Mouse (Mus musculus): ENCODE results near the gene Sfn. TPM values are rescaled to one million over a fixed set of nuclear protein-coding genes. Genes with fewer than 3 reads are reported as not detected.

The Sfn gene
- polyA plus RNA-seq, 1 experiment from 2014 or later, result 7.8 TPM

- Histone ChIP-seq H3K27ac (replicated peaks) (peak overlapping the region; percentile 58), H3K4me1 (peaks cover 28% of the 10 kb centered on the region)
Observed at GRCm38 (mm10) chr4:133599571-133600073, 2.3 kb downstream of the Sfn start.

GRCm38 (mm10) chr4:133599116-133599515, 2.9 kb downstream of the Sfn start:
- peaks cover 9% of the 10 kb centered on the region for H3K36me3 ChIP-seq
- peaks cover 72% of the 10 kb centered on the region for H3K27me3 ChIP-seq (ENCODE audit: low read depth, poor library complexity, severe bottlenecking)
- DNase-seq (ENCODE audit: low spot score), result no peak
- peak overlapping the region; percentile 63 for H3K4me3 ChIP-seq
- 22% methylated on average over 7 of the region's 7 CpGs for WGBS
- H3K9me3 ChIP-seq (replicated peaks), result no peaks in the 10 kb centered on the region
- H3K4me1 ChIP-seq, result peaks cover 28% of the 10 kb centered on the region
- H3K27ac ChIP-seq (replicated peaks), result peak overlapping the region; percentile 58; the same call in 1 of the 2 replicates

More at GRCm38 (mm10) chr4:133599571-133600073, 2.3 kb downstream of the Sfn start:
- peak; percentile 86 for DNase-seq (ENCODE audit: low spot score)
- WGBS, result under 1% methylated on average over 50 of the region's 50 CpGs
- peaks cover 12% of the 10 kb centered on the region for H3K36me3 ChIP-seq
- H3K27me3 ChIP-seq (ENCODE audit: low read depth, poor library complexity, severe bottlenecking), result peaks cover 73% of the 10 kb centered on the region
- H3K9me3 ChIP-seq (replicated peaks), result no peaks in the 10 kb centered on the region
- peak overlapping the region; percentile 63 for H3K4me3 ChIP-seq

- Histone ChIP-seq H3K9me3 (replicated peaks) (no peaks in the 10 kb centered on the region), H3K4me3 (0 out of 2 replicates have a peak overlapping the region, but pooled peaks have one; percentile 63), H3K27ac (replicated peaks) (no peak overlapping the region), H3K4me1 (peaks cover 28% of the 10 kb centered on the region), H3K27me3 (ENCODE audit: low read depth, poor library complexity, severe bottlenecking) (peaks cover 67% of the 10 kb centered on the region), H3K36me3 (peaks cover 6% of the 10 kb centered on the region)
- no peak for DNase-seq (ENCODE audit: low spot score)
- 50% methylated on average over 4 of the region's 4 CpGs for WGBS
Observed at GRCm38 (mm10) chr4:133598616-133599015, 3.4 kb downstream of the Sfn start.

- Histone ChIP-seq H3K36me3 (peaks cover 26% of the 10 kb centered on the region), H3K4me1 (peaks cover 18% of the 10 kb centered on the region), H3K27me3 (ENCODE audit: low read depth, poor library complexity, severe bottlenecking) (peaks cover 42% of the 10 kb centered on the region), H3K4me3 (no peak overlapping the region), H3K9me3 (replicated peaks) (no peaks in the 10 kb centered on the region), H3K27ac (replicated peaks) (no peak overlapping the region)
- WGBS, result 80% methylated on average over 6 of the region's 6 CpGs
- DNase-seq (ENCODE audit: low spot score), result no peak
Observed at GRCm38 (mm10) chr4:133596084-133596483, 5.9 kb downstream of the Sfn start.

GRCm38 (mm10) chr4:133595538-133595937, 6.4 kb downstream of the Sfn start:
- peaks cover 18% of the 10 kb centered on the region for H3K4me1 ChIP-seq
- 72% methylated on average over 7 of the region's 7 CpGs for WGBS
- no peak for DNase-seq (ENCODE audit: low spot score)
- peaks cover 36% of the 10 kb centered on the region for H3K27me3 ChIP-seq (ENCODE audit: low read depth, poor library complexity, severe bottlenecking)
- H3K4me3 ChIP-seq, result no peak overlapping the region
- H3K36me3 ChIP-seq, result peaks cover 31% of the 10 kb centered on the region
- H3K9me3 ChIP-seq (replicated peaks), result no peaks in the 10 kb centered on the region
- H3K27ac ChIP-seq (replicated peaks), result 0 out of 2 replicates have a peak overlapping the region, but pooled peaks have one; percentile 10

GRCm38 (mm10) chr4:133592570-133592969, 9.4 kb downstream of the Sfn start:
- WGBS, result 41% methylated on average over 7 of the region's 7 CpGs
- DNase-seq (ENCODE audit: low spot score), result peak; percentile 82
- peaks cover 61% of the 10 kb centered on the region for H3K36me3 ChIP-seq
- H3K9me3 ChIP-seq (replicated peaks), result no peaks in the 10 kb centered on the region
- 0 out of 2 replicates have a peak, but pooled peaks cover 2% of the 10 kb centered on the region for H3K4me1 ChIP-seq
- no peak overlapping the region for H3K4me3 ChIP-seq
- H3K27me3 ChIP-seq (ENCODE audit: low read depth, poor library complexity, severe bottlenecking), result peaks cover 6% of the 10 kb centered on the region
- H3K27ac ChIP-seq (replicated peaks), result no peak overlapping the region

- WGBS, result 2% methylated on average over 65 of the region's 65 CpGs
- H3K9me3 ChIP-seq (replicated peaks), result no peaks in the 10 kb centered on the region
- H3K4me3 ChIP-seq, result peak within 1 kb of the TSS; percentile 99
- peaks cover 74% of the 10 kb centered on the region for H3K36me3 ChIP-seq
- H3K27me3 ChIP-seq (ENCODE audit: low read depth, poor library complexity, severe bottlenecking), result no peaks in the 10 kb centered on the region
- peak; percentile 79 for DNase-seq (ENCODE audit: low spot score)
- H3K4me1 ChIP-seq, result peaks cover 24% of the 10 kb centered on the region
- H3K27ac ChIP-seq (replicated peaks), result peak within 1 kb of the TSS; percentile 87
Observed at GRCm38 (mm10) chr4:133584059-133584951, 17.7 kb downstream of the Sfn start, which contains the start of gene Gpn2. Gene Gpn2, plus strand, starts transcription at chr4:133584362.

- WGBS, result 66% methylated on average over 6 of the region's 6 CpGs
- Histone ChIP-seq H3K36me3 (peaks cover 74% of the 10 kb centered on the region), H3K27ac (replicated peaks) (peak overlapping the region; percentile 87), H3K27me3 (ENCODE audit: low read depth, poor library complexity, severe bottlenecking) (no peaks in the 10 kb centered on the region), H3K4me3 (peak overlapping the region; percentile 99), H3K9me3 (replicated peaks) (no peaks in the 10 kb centered on the region), H3K4me1 (peaks cover 24% of the 10 kb centered on the region)
- no peak for DNase-seq (ENCODE audit: low spot score)
Observed at GRCm38 (mm10) chr4:133583690-133584058, 18.3 kb downstream of the Sfn start.

GRCm38 (mm10) chr4:133577983-133578382, 24.0 kb downstream of the Sfn start:
- no peak for DNase-seq (ENCODE audit: low spot score)
- Histone ChIP-seq H3K4me1 (peaks cover 18% of the 10 kb centered on the region), H3K9me3 (replicated peaks) (no peaks in the 10 kb centered on the region), H3K27ac (replicated peaks) (no peak overlapping the region), H3K27me3 (ENCODE audit: low read depth, poor library complexity, severe bottlenecking) (no peaks in the 10 kb centered on the region), H3K4me3 (no peak overlapping the region), H3K36me3 (peaks cover 53% of the 10 kb centered on the region)
- 78% methylated on average over 12 of the region's 12 CpGs for WGBS

- WGBS, result 1% methylated on average over 41 of the region's 41 CpGs
- Histone ChIP-seq H3K27me3 (ENCODE audit: low read depth, poor library complexity, severe bottlenecking) (no peaks in the 10 kb centered on the region), H3K9me3 (replicated peaks) (no peaks in the 10 kb centered on the region), H3K4me3 (peak overlapping the region; percentile 100), H3K36me3 (peaks cover 22% of the 10 kb centered on the region), H3K4me1 (peaks cover 18% of the 10 kb centered on the region), H3K27ac (replicated peaks) (peak overlapping the region; percentile 92)
- DNase-seq (ENCODE audit: low spot score), result no peak
Observed at GRCm38 (mm10) chr4:133574843-133575202, 27.1 kb downstream of the Sfn start.

GRCm38 (mm10) chr4:133574070-133574842, 27.7 kb downstream of the Sfn start, which contains the start of gene Gpatch3:
Gene Gpatch3, plus strand, starts transcription at chr4:133574745.
- Histone ChIP-seq H3K4me1 (peaks cover 18% of the 10 kb centered on the region), H3K27ac (replicated peaks) (peak within 1 kb of the TSS; percentile 92), H3K36me3 (peaks cover 17% of the 10 kb centered on the region), H3K27me3 (ENCODE audit: low read depth, poor library complexity, severe bottlenecking) (no peaks in the 10 kb centered on the region), H3K4me3 (peak within 1 kb of the TSS; percentile 100), H3K9me3 (replicated peaks) (no peaks in the 10 kb centered on the region)
- WGBS, result 8% methylated on average over 44 of the region's 44 CpGs
- DNase-seq (ENCODE audit: low spot score), result peak; percentile 92

- no peak for DNase-seq (ENCODE audit: low spot score)
- Histone ChIP-seq H3K9me3 (replicated peaks) (no peaks in the 10 kb centered on the region), H3K4me1 (peaks cover 10% of the 10 kb centered on the region), H3K27ac (replicated peaks) (no peak overlapping the region), H3K27me3 (ENCODE audit: low read depth, poor library complexity, severe bottlenecking) (no peaks in the 10 kb centered on the region), H3K36me3 (no peaks in the 10 kb centered on the region), H3K4me3 (no peak overlapping the region)
- 61% methylated on average over 10 of the region's 10 CpGs for WGBS
Observed at GRCm38 (mm10) chr4:133570066-133570466, 31.9 kb downstream of the Sfn start.
